Mouse (Mus musculus) kidney, adult 18-20 months (tissue): ENCODE results near the gene Sirt1.

Experiments used
- DNase-seq: peaks from one replicate; pipeline ENCODE4 v3.0.0; 2021

Gene Sirt1

GRCm38 (mm10) chr10:63313726-63314125 lies 67.8 kb downstream of the Sirt1 start:
- DNase-seq, result peak; percentile 22

GRCm38 (mm10) chr10:63308582-63309366 lies 72.7 kb downstream of the Sirt1 start:
- DNase-seq, result peak; percentile 88

DNA sequence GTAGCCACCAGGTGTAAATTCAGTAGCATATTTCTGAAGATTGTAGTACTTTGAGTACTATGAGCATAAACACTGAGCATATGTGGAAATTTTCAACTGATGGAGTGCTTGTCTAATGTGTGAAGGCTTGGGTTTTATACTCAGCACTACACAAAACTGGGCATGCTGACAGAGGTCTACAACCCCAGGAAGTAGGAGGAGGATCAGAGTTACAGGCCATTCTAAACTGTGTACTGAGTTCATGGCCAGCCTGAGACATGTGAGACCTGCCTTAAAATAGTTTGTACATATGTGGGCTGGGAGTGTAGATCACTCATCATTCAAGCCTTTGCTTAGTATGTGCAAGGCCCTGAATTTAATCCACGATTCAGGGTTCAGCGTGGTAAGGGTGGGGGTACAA lies 79.1 kb downstream of the Sirt1 start:
- DNase-seq, result no peak

DNA sequence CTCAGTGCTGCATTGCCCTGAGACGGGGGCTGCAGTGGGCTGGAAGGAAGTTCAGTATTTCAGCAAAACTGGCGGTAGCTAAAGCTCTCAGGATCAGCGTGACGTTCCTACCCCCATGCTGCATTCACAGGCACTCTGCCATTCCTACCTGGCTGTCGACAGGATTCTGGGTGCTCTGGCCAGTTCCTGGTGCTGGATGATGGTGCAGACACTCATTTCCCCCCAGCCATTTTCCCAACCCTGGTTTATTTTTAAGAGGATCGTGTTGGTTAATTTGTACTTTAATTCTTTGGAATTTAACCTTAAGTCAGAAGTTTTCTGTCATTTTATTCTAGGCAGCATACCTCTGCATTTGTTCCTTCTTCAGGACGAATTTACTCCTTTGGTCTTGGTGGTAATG lies 98.7 kb downstream of the Sirt1 start:
- peak; percentile 21 for DNase-seq

GRCm38 (mm10) chr10:63282417-63282816 lies 99.1 kb downstream of the Sirt1 start:
- no peak for DNase-seq

DNA sequence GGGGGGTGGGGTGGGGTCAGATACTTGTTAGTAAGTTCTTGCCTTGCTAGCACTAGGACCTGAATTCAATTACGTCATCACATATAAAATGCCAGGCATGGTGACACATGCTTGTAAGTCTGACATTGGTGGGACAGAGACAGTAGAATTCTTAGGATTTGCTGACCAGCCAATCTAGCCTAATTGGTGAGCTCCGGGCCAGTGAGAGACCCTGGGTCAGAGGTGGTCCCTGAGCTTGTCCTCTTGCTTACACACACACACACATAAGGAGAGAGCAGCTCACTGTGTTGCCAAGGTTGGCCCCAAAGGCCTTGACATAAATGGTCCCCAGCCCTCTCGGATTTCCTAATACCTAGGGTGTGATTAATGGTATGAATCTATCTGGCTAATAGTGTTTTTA lies 101.7 kb downstream of the Sirt1 start:
- no peak for DNase-seq

- DNase-seq, result no peak
These were observed 104.5 kb downstream of the Sirt1 start for GRCm38 (mm10) chr10:63277010-63277409.

DNA sequence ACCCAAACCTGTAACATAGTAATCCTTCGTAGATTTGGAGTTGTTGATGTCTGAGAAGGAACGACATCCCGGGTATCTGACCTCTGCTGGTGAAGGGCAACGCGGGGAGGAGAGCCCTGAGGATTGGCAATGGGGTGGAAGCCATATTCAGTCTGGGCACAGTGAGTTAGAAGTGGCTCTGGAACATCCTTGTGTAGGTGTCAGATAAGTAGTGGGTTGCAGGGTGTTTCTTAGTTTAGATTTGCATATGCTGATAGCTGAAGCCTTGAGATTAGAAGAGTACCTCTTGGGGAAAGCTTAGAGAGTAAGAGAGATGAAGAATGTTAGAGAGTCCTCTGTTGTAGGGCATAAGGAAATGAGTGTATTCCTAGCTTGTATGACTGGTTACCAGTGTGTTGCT lies 108.6 kb downstream of the Sirt1 start:
- DNase-seq, result no peak

GRCm38 (mm10) chr10:63272401-63272800 lies 109.1 kb downstream of the Sirt1 start:
- no peak for DNase-seq
